Mouse (Mus musculus): Measurements from ENCODE around the gene Cdk14.

DNA sequence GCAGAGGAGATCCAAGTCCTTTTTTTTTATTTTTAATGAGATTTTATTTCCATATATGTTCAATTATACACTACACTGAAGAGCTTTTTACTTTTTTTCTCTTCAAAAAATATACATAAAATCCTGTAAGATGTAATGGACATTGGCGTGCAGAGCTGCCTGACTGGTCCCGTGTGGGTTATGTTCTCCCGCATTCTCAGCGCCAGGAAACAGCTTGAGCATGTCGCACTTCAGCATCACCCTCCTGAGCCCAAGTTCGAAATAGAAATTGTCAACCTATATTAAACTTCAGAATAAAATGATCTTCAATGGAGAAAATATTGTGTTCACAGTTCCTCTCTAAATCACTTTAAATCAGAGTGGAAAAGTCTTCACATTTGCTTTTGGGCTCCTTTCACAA is 179.0 kb downstream of the Cdk14 start:
- TF ChIP-seq POLR2A (IDR thresholded peaks at IDR 0.05; ENCODE audit: insufficient read length, low read depth) = no peak
- TF ChIP-seq MYOG (IDR thresholded peaks at IDR 0.05; ENCODE audit: control insufficient read depth in 1 of 3, insufficient read depth in 1 of 3, insufficient read length in 2 of 3, low read depth in 2 of 3) = no peak
- no peak for TF ChIP-seq TCF3 (IDR thresholded peaks at IDR 0.05; ENCODE audit: insufficient read length, low read depth)
- no peak for TF ChIP-seq SRF (IDR thresholded peaks at IDR 0.05; ENCODE audit: control insufficient read depth, insufficient read length, low read depth)
